Mouse (Mus musculus) midbrain, embryonic 10.5 days (tissue): ENCODE data around the gene Spred1. TPM values are rescaled to one million over a fixed set of nuclear protein-coding genes. Genes with fewer than 3 reads are reported as not detected.
A peak's percentile ranks its signal among the peaks of the same experiment; 100 is the strongest.

Source experiments
- DNase-seq: peaks from one replicate; pipeline ENCODE4 v3.0.0-alpha.2; 2017; ENCODE audit warnings: low spot score
- H3K27ac ChIP-seq: fragments of 300-500 bp; sonication (generic); replicated peaks from 2 replicates; pipeline ENCODE4 v1.5.1; 2016; ENCODE audit warnings: mild to moderate bottlenecking
- H3K27me3 ChIP-seq: fragments of 300-500 bp; sonication (generic); 2 replicates; pipeline ENCODE4 v1.6.1; 2016; ENCODE audit warnings: low read depth, mild to moderate bottlenecking; ENCODE audit not compliant: poor library complexity, severe bottlenecking
- H3K36me3 ChIP-seq: fragments of 300-500 bp; sonication (generic); 2 replicates; pipeline ENCODE4 v1.6.1; 2016; ENCODE audit warnings: mild to moderate bottlenecking, moderate library complexity
- H3K4me1 ChIP-seq: fragments of 300-500 bp; sonication (generic); 2 replicates; pipeline ENCODE4 v1.6.1; 2016
- H3K4me3 ChIP-seq: fragments of 300-500 bp; sonication (generic); 2 replicates; pipeline ENCODE4 v1.5.1; 2016; ENCODE audit warnings: mild to moderate bottlenecking, moderate library complexity
- H3K9me3 ChIP-seq: fragments of 300-500 bp; sonication (generic); replicated peaks from 2 replicates; pipeline ENCODE4 v1.6.1; 2016; ENCODE audit warnings: mild to moderate bottlenecking
- WGBS: fragments of 180-500 bp; shearing (Covaris S2); methylation state at CpG from one replicate; pipeline ENCODE4 v1.1.7; 2016; 5-methylcytosine and 5-hydroxymethylcytosine counted together
- microRNA counts: library from miRNA; unstranded; fragments of <30 nt; microRNA quantifications from one replicate; lab custom pipeline; 2017
- microRNA-seq: library from miRNA; unstranded; fragments of <30 nt; microRNA quantifications from one replicate; pipeline ENCODE4, GENCODE M21; 2017
- polyA plus RNA-seq: library from polyadenylated mRNA; unstranded; fragments of >200 nt; fragmentation: Nextera tagmentation; extraction: Ambion mirVana; gene quantifications from 2 replicates; pipeline ENCODE4 v1.2.1, GENCODE M21; 2016

The Spred1 gene
- polyA plus RNA-seq, 1 experiment from 2014 or later, result 7.2 TPM

DNA sequence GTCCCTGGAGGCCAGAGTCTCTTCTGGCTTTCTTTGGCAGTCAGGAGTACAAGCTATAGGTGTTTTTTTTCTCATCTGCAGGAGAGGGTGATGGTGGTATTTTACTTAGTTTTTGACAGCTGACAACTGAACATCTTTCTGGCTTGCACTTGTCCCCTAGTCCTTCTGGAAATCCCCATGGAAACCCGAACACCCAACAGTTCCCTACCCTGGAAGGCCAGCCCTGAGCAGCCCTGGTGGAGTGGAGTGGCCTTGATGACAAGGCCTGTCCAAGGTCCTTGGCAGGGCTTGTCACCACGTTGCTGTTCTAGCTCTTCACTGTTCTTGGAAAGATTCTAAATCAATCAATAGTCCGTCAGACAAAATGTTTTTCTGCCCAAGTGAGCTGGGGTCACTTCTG is 83.4 kb downstream of the Spred1 start:
- Histone ChIP-seq H3K4me3 (no peak overlapping the region), H3K27me3 (no peaks in the 10 kb centered on the region), H3K9me3 (0 out of 2 replicates have a peak, but pooled peaks cover 5% of the 10 kb centered on the region), H3K4me1 (peaks cover 31% of the 10 kb centered on the region), H3K36me3 (no peaks in the 10 kb centered on the region), H3K27ac (no peak overlapping the region)
- WGBS, result 68% methylated on average over 3 of the region's 3 CpGs
- DNase-seq, result no peak

DNA sequence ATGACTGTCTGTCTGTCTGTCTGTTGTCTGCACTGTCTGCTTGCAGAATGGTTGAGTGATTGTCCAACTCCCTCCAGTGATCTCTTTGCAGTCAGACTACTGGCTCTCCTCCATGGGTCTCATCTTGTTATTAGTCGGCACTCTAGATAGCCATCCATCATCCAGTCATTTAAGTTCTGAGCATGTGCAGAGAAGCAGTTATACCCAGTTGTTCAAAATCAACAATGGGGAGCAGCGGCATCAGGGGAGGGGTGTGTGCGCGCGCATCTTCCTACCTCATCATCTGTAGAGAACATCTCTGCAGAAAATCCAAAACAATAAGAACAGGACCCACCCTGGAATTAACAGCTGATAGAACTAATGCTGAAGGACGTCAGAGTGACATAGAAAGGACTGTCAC is 83.9 kb downstream of the Spred1 start:
- H3K27ac ChIP-seq, result no peak overlapping the region
- no peak overlapping the region for H3K4me3 ChIP-seq
- no peaks in the 10 kb centered on the region for H3K36me3 ChIP-seq
- WGBS, result 90% methylated on average over 6 of the region's 6 CpGs
- no peak for DNase-seq
- H3K27me3 ChIP-seq, result no peaks in the 10 kb centered on the region
- H3K4me1 ChIP-seq, result peaks cover 30% of the 10 kb centered on the region
- H3K9me3 ChIP-seq, result 0 out of 2 replicates have a peak, but pooled peaks cover 5% of the 10 kb centered on the region

DNA sequence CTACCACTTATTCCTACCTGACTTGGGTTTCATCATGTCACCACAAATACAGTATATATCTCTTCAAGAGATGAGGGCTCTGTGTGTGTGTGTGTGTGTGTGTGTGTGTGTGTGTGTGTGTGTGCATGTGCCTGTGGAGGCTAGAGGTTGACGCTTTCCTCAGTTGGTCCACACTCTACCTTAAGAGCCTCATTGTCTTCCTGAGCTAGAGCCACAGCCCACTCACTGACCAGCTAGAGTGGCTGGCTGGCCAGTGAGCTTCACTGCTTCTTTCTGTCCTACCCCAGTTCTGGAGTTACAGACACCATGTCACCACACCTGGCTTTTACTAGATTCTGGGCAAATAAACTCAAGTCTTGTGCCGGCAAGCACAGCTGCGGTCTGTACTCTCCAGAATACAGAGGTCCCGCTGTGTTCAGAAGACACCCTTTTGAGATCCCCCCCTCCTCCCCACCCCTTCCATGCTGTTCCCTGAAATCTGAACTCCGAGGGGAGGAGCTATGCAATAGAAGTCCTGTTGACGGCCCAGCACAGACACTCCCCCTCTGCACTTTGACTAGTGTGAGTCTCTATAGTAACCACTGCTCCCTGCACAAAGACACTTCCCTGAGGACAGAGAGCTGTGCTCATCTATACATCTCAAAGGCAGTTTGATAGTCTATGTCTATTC is 89.4 kb downstream of the Spred1 start:
- H3K4me1 ChIP-seq, result peaks cover 31% of the 10 kb centered on the region
- WGBS, result 4% methylated on average over 6 of the region's 6 CpGs
- peak; percentile 69 for DNase-seq
- no peaks in the 10 kb centered on the region for H3K36me3 ChIP-seq
- H3K27ac ChIP-seq, result peak overlapping the region; percentile 65
- H3K27me3 ChIP-seq, result peaks cover 6% of the 10 kb centered on the region; the same call in 1 of the 2 replicates
- peak overlapping the region; percentile 40 for H3K4me3 ChIP-seq
- 0 out of 2 replicates have a peak, but pooled peaks cover 5% of the 10 kb centered on the region for H3K9me3 ChIP-seq

GRCm38 (mm10) chr2:117216152-117216551 is 95.0 kb downstream of the Spred1 start:
- Histone ChIP-seq H3K27ac (no peak overlapping the region), H3K27me3 (peaks cover 6% of the 10 kb centered on the region; the same call in 1 of the 2 replicates), H3K4me1 (peaks cover 26% of the 10 kb centered on the region), H3K4me3 (no peak overlapping the region), H3K36me3 (no peaks in the 10 kb centered on the region), H3K9me3 (no peaks in the 10 kb centered on the region)
- DNase-seq, result no peak
- WGBS, result 57% methylated on average over 2 of the region's 2 CpGs

DNA sequence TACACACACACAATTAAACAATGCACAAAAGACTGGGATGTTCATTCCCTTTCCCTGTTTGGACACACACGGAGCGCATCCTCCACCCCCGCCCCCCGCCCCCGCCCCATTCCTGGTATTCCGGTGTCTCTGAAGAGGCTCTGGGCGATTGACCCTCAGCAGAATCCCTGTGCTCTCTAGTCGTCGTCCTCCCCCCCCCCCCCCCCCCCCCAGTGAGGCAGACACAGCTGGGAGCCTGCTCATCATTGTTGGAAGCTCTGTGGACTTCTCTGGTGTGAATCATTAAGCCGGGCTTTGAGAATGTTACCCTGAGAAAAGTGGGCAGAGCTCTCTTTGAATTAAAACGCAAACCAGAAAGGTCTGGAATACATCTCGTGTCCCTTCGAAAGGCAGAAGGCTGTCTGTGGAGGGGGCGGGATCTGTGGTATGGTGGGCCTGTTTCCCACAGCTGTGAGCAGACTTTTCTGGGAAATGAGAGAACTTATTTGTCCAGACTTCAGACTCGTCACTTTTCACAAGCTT is 96.6 kb downstream of the Spred1 start:
- no peaks in the 10 kb centered on the region for H3K9me3 ChIP-seq
- peaks cover 4% of the 10 kb centered on the region; the same call in 1 of the 2 replicates for H3K27me3 ChIP-seq
- DNase-seq, result peak; percentile 42
- no peaks in the 10 kb centered on the region for H3K36me3 ChIP-seq
- 11% methylated on average over 15 of the region's 15 CpGs for WGBS
- peak overlapping the region; percentile 2 for H3K27ac ChIP-seq
- peak overlapping the region; percentile 17; the same call in 1 of the 2 replicates for H3K4me3 ChIP-seq
- peaks cover 20% of the 10 kb centered on the region for H3K4me1 ChIP-seq

DNA sequence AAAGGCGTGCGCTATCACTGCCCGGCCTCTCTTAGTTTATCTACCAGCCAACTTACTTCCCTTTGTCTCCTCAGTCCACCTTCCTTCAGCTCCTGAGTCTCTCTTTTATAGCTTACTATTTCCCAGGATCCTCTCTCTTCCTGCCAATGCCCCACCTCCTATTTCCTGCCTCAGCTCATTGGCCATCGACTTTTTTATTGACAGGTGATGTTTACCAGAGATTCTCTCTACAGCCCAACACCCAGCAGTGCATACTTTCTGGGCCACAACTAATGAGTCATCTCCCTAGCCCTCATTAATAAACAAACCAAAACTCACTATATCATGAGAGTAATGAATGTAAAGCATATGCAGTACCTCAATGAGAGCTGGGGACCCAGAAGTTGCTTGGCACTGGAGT is 98.4 kb downstream of the Spred1 start:
- 96% methylated on average over 4 of the region's 4 CpGs for WGBS
- no peak for DNase-seq
- Histone ChIP-seq H3K4me3 (no peak overlapping the region), H3K27ac (no peak overlapping the region), H3K9me3 (no peaks in the 10 kb centered on the region), H3K27me3 (no peaks in the 10 kb centered on the region), H3K4me1 (peaks cover 14% of the 10 kb centered on the region), H3K36me3 (no peaks in the 10 kb centered on the region)

GRCm38 (mm10) chr2:117222651-117223050 is 101.5 kb downstream of the Spred1 start:
- H3K9me3 ChIP-seq, result no peaks in the 10 kb centered on the region
- H3K27ac ChIP-seq, result no peak overlapping the region
- H3K36me3 ChIP-seq, result no peaks in the 10 kb centered on the region
- no peaks in the 10 kb centered on the region for H3K27me3 ChIP-seq
- peaks cover 10% of the 10 kb centered on the region for H3K4me1 ChIP-seq
- no peak for DNase-seq
- no peak overlapping the region for H3K4me3 ChIP-seq
- 91% methylated on average over 9 of the region's 9 CpGs for WGBS

- Histone ChIP-seq H3K27ac (peak overlapping the region; percentile 61; the same call in 1 of the 2 replicates), H3K36me3 (no peaks in the 10 kb centered on the region), H3K27me3 (peaks cover 12% of the 10 kb centered on the region), H3K4me1 (peaks cover 28% of the 10 kb centered on the region), H3K4me3 (no peak overlapping the region), H3K9me3 (no peaks in the 10 kb centered on the region)
- peak; percentile 22 for DNase-seq
- whole genome bisulfite sequencing, result 41% methylated on average over 11 of the region's 11 CpGs
These were observed 107.5 kb downstream of the Spred1 start for GRCm38 (mm10) chr2:117228601-117229125.

GRCm38 (mm10) chr2:117230261-117230660 is 109.1 kb downstream of the Spred1 start:
- DNase-seq, result no peak
- no peak overlapping the region for H3K27ac ChIP-seq
- H3K4me1 ChIP-seq, result peaks cover 28% of the 10 kb centered on the region
- H3K27me3 ChIP-seq, result peaks cover 17% of the 10 kb centered on the region
- H3K4me3 ChIP-seq, result no peak overlapping the region
- H3K9me3 ChIP-seq, result no peaks in the 10 kb centered on the region
- no peaks in the 10 kb centered on the region for H3K36me3 ChIP-seq
- WGBS, result 87% methylated on average over 7 of the region's 7 CpGs

GRCm38 (mm10) chr2:117231257-117231656 is 110.1 kb downstream of the Spred1 start:
- DNase-seq, result peak; percentile 84

More at GRCm38 (mm10) chr2:117231257-117231656, 110.1 kb downstream of the Spred1 start:
- no peaks in the 10 kb centered on the region for H3K36me3 ChIP-seq
- 7% methylated on average over 13 of the region's 13 CpGs for WGBS
- H3K4me3 ChIP-seq, result no peak overlapping the region
- H3K9me3 ChIP-seq, result no peaks in the 10 kb centered on the region
- peaks cover 28% of the 10 kb centered on the region for H3K4me1 ChIP-seq
- H3K27ac ChIP-seq, result no peak overlapping the region
- H3K27me3 ChIP-seq, result peaks cover 17% of the 10 kb centered on the region

MicroRNAs encoded within 50 kb of the gene (microRNA counts, 519-probe panel; counts per million panel counts)
- microRNA mmu-miR-674 (lab: Ali Mortazavi, UCI), result 6,676 counts per million, percentile 65 among the panel's probes with 10 or more counts

Small RNA genes within 50 kb of the gene (microRNA-seq; reads per million reads assigned to microRNA genes)
- gene Mir674, result 2,411 reads per million, percentile 85 among the genes with 10 or more reads in this experiment

Other genes starting within 250 kb of the Spred1 start
- gene Tmco5, start 242.7 kb upstream of the Spred1 start, polyA plus RNA-seq, result not detected in 2 replicates
- 19.7 and 20.1 TPM in 2 replicates for gene Fam98b, start 128.4 kb downstream of the Spred1 start, polyA plus RNA-seq
- gene Rasgrp1, start 221.6 kb downstream of the Spred1 start, polyA plus RNA-seq, result 0.57 and 0.78 TPM in 2 replicates